Mouse (Mus musculus): Measurements from ENCODE around the gene Pbrm1. TPM values are rescaled to one million over a fixed set of nuclear protein-coding genes. Genes with fewer than 3 reads are reported as not detected.
A peak's percentile ranks its signal among the peaks of the same experiment; 100 is the strongest.

The Pbrm1 gene
- polyA plus RNA-seq, 2 experiments: 29.5 to 88.5 TPM

DNA sequence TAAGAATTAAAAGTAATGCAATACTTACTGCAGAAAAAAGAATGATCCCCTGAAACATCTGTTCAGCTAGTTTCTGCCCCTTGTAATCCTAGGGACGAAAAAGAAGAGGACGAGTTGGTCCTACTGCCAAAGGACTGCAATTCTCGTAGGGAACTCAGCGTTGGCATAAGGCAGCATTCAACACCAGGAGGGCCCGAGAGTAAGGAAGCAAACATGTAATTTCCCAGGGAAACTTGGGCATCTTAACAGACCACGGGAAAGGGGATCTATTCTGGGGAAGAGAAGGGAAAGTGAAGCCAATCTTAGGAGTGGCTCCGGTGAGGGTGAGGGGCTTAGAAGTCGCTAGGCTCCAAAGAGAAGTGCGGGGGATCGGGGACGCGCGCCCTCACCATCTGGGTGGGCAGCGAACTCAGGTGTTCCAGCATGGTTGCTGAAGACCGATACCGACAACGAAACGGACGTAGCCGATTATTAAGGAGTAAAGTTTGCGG, 18.1 kb upstream of the Pbrm1 start:
- Histone ChIP-seq H3K27me3 (ENCODE audit: control insufficient read depth, insufficient read depth, low read length) (no peaks in the 10 kb centered on the region), H3K4me2 (replicated peaks; ENCODE audit: low read depth, low read length, severe bottlenecking) (peak overlapping the region; percentile 75), H3K4me1 (ENCODE audit: control insufficient read depth, insufficient read depth, low read length) (peaks cover 11% of the 10 kb centered on the region), H3K27ac (replicated peaks; ENCODE audit: low read depth, low read length) (peak overlapping the region; percentile 91), H3K4me3 (replicated peaks; ENCODE audit: low read length) (peak overlapping the region; percentile 91), H3K9ac (ENCODE audit: low read depth, low read length, severe bottlenecking) (peak overlapping the region; percentile 93), H3K9me3 (ENCODE audit: control insufficient read depth, low read length) (no peaks in the 10 kb centered on the region), H3K36me3 (ENCODE audit: control insufficient read depth, insufficient read depth, low read length) (peaks cover 16% of the 10 kb centered on the region)
- 1% methylated on average over 21 of the region's 21 CpGs for WGBS
- DNase-seq (ENCODE audit: low spot score) (no peak), ATAC-seq (ENCODE audit: low FRiP score, low read depth) (0 out of 2 replicates have a peak, but pooled peaks have one; percentile 6)
- TF ChIP-seq POLR2A (IDR thresholded peaks at IDR 0.05; ENCODE audit: borderline replicate concordance, extremely low read depth, insufficient read depth, insufficient read length): no peak

DNA sequence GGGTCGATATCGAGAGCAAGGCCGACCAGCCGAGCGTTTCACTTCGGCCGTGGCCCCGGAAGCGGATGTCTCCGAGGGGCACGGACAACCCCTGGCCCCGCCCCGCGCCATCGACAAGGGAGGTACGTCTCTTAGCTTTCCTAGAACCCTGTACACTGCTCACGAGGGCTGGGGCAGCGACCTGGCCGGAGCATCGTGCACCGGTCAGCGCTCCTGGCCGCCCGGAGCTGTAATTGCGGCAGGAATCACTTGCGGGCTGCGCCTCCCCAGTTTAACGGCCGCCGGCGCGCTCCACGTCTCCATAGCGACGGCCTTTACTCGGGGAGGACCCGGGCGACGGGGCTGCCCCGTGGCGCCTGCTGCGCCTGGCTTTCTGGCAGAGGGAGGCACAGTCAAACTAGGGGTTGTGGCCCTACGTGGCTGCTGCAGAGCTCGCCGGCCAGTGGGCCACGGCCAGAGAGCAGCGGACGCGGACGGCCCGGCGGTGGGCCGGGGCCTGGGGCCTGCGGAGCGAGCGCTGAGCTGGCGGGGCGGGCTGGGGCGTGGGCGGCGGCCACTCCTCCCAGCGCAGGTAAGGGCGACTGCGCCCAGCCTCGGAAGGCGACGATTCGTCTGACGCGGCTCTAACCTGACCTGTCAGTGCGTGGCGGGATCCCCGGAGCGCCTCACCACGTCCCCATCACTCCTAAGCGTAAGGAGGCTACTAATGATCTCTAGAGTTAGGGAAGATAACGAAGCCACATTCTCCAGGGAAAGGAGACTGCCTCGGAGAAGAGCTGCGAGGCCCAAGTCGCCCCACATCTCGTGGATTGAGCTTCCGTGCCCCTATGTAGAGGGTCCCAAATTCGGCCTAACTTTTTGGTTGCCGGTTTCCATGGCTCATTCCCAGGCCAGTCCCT, 17.4 kb upstream of the Pbrm1 start, which contains the start of the genes Glt8d1 and Spcs1:
Gene Glt8d1, plus strand, starts transcription at position 94 of the 899 bp plus-strand sequence.
Gene Spcs1, minus strand, starts transcription at position 366 of the 899 bp plus-strand sequence.
- peak within 1 kb of the TSS; percentile 91 for H3K4me3 ChIP-seq (replicated peaks; ENCODE audit: low read length)
- DNase-seq (ENCODE audit: low spot score): peak; percentile 68
- peak within 1 kb of the TSS; percentile 93 for H3K9ac ChIP-seq (ENCODE audit: low read depth, low read length, severe bottlenecking)
- peaks cover 11% of the 10 kb centered on the region for H3K4me1 ChIP-seq (ENCODE audit: control insufficient read depth, insufficient read depth, low read length)
- H3K4me2 ChIP-seq (replicated peaks; ENCODE audit: low read depth, low read length, severe bottlenecking): peak within 1 kb of the TSS; percentile 75
- H3K36me3 ChIP-seq (ENCODE audit: control insufficient read depth, insufficient read depth, low read length): peaks cover 18% of the 10 kb centered on the region
- H3K9me3 ChIP-seq (ENCODE audit: control insufficient read depth, low read length): no peaks in the 10 kb centered on the region
- TF ChIP-seq POLR2A (IDR thresholded peaks at IDR 0.05; ENCODE audit: borderline replicate concordance, extremely low read depth, insufficient read depth, insufficient read length): peak; percentile 62; the same call in 1 of the 2 replicates
- WGBS: under 1% methylated on average over 72 of the region's 84 CpGs
- peak within 1 kb of the TSS; percentile 91 for H3K27ac ChIP-seq (replicated peaks; ENCODE audit: low read depth, low read length)
- peak; percentile 91 for ATAC-seq (ENCODE audit: low FRiP score, low read depth)
- no peaks in the 10 kb centered on the region for H3K27me3 ChIP-seq (ENCODE audit: control insufficient read depth, insufficient read depth, low read length)

DNA sequence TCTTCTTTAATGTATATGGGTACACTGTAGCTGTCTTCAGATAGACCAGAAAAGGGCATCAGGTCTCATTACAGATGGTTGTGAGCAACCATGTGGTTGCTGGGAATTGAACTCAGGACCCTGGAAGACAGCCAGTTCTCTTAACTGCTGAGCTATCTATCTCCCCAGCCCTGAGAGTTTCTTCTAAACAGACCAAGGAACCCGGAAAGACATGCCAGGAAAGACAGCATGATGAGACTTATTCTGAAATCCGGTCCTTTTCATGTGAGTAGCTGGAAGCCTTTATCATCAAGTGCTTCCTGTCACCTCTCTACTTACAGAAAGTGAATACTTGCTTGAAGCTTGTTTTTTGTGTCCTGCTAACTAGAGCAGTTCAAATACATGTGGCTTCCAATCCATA, 14.4 kb upstream of the Pbrm1 start:
- 85% methylated on average over 2 of the region's 2 CpGs for WGBS
- ATAC-seq (ENCODE audit: low FRiP score, low read depth) (no peak), DNase-seq (ENCODE audit: low spot score) (no peak)
- peaks cover 11% of the 10 kb centered on the region for H3K4me1 ChIP-seq (ENCODE audit: control insufficient read depth, insufficient read depth, low read length)
- no peaks in the 10 kb centered on the region for H3K9me3 ChIP-seq (ENCODE audit: control insufficient read depth, low read length)
- no peak overlapping the region for H3K9ac ChIP-seq (ENCODE audit: low read depth, low read length, severe bottlenecking)
- H3K4me2 ChIP-seq (replicated peaks; ENCODE audit: low read depth, low read length, severe bottlenecking): no peak overlapping the region
- peaks cover 25% of the 10 kb centered on the region for H3K36me3 ChIP-seq (ENCODE audit: control insufficient read depth, insufficient read depth, low read length)
- H3K4me3 ChIP-seq (replicated peaks; ENCODE audit: low read length): no peak overlapping the region
- TF ChIP-seq POLR2A (IDR thresholded peaks at IDR 0.05; ENCODE audit: borderline replicate concordance, extremely low read depth, insufficient read depth, insufficient read length): no peak
- H3K27ac ChIP-seq (replicated peaks; ENCODE audit: low read depth, low read length): no peak overlapping the region
- H3K27me3 ChIP-seq (ENCODE audit: control insufficient read depth, insufficient read depth, low read length): no peaks in the 10 kb centered on the region

DNA sequence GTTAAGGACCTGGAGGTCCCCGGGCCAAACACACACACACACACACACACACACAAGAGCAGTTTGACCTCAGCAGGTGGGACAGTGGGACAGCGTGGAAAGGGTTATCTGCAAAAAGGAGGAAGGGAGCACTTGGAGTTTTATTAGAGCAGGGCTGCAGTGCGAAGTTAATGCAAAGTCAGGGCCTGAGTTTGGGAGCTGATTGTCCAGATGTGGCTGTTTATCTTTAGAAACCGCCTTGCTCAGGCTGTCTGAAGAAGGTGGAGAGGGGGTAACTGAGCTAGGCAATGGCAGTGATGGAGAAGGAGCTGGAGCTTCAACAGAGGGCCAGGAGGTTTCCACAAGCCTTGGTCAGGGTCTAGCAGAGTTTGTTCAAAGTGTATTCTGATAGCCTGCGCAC, 12.2 kb upstream of the Pbrm1 start:
- Histone ChIP-seq H3K9me3 (ENCODE audit: control insufficient read depth, low read length) (no peaks in the 10 kb centered on the region), H3K27me3 (ENCODE audit: control insufficient read depth, insufficient read depth, low read length) (no peaks in the 10 kb centered on the region), H3K36me3 (ENCODE audit: control insufficient read depth, insufficient read depth, low read length) (peaks cover 47% of the 10 kb centered on the region), H3K4me2 (replicated peaks; ENCODE audit: low read depth, low read length, severe bottlenecking) (no peak overlapping the region), H3K4me1 (ENCODE audit: control insufficient read depth, insufficient read depth, low read length) (peaks cover 4% of the 10 kb centered on the region), H3K27ac (replicated peaks; ENCODE audit: low read depth, low read length) (no peak overlapping the region), H3K9ac (ENCODE audit: low read depth, low read length, severe bottlenecking) (no peak overlapping the region), H3K4me3 (replicated peaks; ENCODE audit: low read length) (no peak overlapping the region)
- DNase-seq (ENCODE audit: low spot score): no peak
- WGBS: 71% methylated on average over 5 of the region's 5 CpGs
- no peak for TF ChIP-seq POLR2A (IDR thresholded peaks at IDR 0.05; ENCODE audit: borderline replicate concordance, extremely low read depth, insufficient read depth, insufficient read length)
- no peak for ATAC-seq (ENCODE audit: low FRiP score, low read depth)

DNA sequence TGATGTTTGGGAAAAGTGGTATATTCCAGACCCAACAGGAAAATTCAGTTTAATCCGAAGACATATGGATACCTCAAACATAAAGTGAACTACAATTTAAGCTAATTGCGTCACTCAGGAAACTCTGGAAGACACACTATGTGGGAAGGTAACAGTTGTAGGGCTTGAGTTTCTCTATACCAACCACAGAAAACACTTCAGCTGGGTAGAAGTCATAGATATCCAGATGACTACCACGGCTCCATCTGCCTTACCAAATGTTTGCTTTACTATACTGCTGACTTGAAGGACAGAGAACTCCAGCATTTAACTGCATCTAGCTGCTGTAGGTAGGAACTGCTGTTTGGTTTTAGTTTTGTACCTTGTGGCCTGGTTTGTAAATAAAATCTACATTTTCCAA, 7.3 kb upstream of the Pbrm1 start:
- ATAC-seq (ENCODE audit: low FRiP score, low read depth) (no peak), DNase-seq (ENCODE audit: low spot score) (no peak)
- no peak overlapping the region for H3K9ac ChIP-seq (ENCODE audit: low read depth, low read length, severe bottlenecking)
- H3K4me2 ChIP-seq (replicated peaks; ENCODE audit: low read depth, low read length, severe bottlenecking): no peak overlapping the region
- H3K27ac ChIP-seq (replicated peaks; ENCODE audit: low read depth, low read length): no peak overlapping the region
- 89% methylated on average over 3 of the region's 3 CpGs for WGBS
- no peaks in the 10 kb centered on the region for H3K27me3 ChIP-seq (ENCODE audit: control insufficient read depth, insufficient read depth, low read length)
- peaks cover 84% of the 10 kb centered on the region for H3K36me3 ChIP-seq (ENCODE audit: control insufficient read depth, insufficient read depth, low read length)
- no peaks in the 10 kb centered on the region for H3K4me1 ChIP-seq (ENCODE audit: control insufficient read depth, insufficient read depth, low read length)
- H3K4me3 ChIP-seq (replicated peaks; ENCODE audit: low read length): no peak overlapping the region
- TF ChIP-seq POLR2A (IDR thresholded peaks at IDR 0.05; ENCODE audit: borderline replicate concordance, extremely low read depth, insufficient read depth, insufficient read length): no peak
- no peaks in the 10 kb centered on the region for H3K9me3 ChIP-seq (ENCODE audit: control insufficient read depth, low read length)
